In genomic region chr4:53292606-53293005, GRCm38 (mm10) we compare ENCODE assay signal across 13 mouse cellular contexts.
"Had no signal": no experiment of that assay in that cellular context is flagged by ENCODE, and none has a peak within 500 bp of the region (broad histone marks: within the 10 kb centered on the region; RNA-seq: fewer than 3 reads in every experiment).

No protein-coding gene starts in this region.

- DNase-seq: cerebellum, adult 9-11 months; cerebellum, postnatal 10 days; cerebellum, postnatal 14 days; cerebellum, postnatal 25 days; cerebellum, postnatal 36 days; embryo, embryonic 11 days; forebrain, postnatal 0 days; gastrocnemius, adult 2 months; gastrocnemius, postnatal 10 days; gastrocnemius, postnatal 14 days; gastrocnemius, postnatal 25 days; gastrocnemius, postnatal 36 days; heart, adult 2 months had no signal
